Mouse (Mus musculus): Measurements from ENCODE around the gene Olfr195. TPM values are rescaled to one million over a fixed set of nuclear protein-coding genes. Genes with fewer than 3 reads are reported as not detected.
"Not testable (repeated sequence)": the region's sequence is repeated elsewhere in the genome, so short reads cannot be mapped to it uniquely, and the experiment has no call there.

Olfr195 gene
- not detected for total RNA-seq (2022)

DNA sequence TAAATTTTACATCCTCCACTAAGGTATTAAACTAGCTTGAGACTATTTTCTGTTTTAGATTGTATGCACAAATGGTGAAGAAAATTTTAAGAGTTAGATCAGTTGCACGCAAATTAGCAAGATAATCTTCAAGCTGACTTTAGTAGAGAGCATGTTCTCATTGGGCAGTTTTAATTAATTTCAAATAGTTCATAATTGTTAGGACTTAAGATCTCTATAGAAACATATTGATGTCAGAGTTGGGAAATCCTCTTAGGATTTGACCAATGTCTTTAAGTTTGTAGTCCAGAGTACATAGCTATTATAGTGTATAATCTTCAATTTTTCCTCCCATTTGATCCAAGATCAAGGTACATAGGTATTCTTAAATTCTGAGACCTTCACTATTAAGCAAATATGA, at the start of gene Olfr195:
Gene Olfr195, plus strand, starts transcription at position 301 of the 400 bp plus-strand sequence.
- DNase-seq (ENCODE audit: low spot score in 2 of 2) = no peak

DNA sequence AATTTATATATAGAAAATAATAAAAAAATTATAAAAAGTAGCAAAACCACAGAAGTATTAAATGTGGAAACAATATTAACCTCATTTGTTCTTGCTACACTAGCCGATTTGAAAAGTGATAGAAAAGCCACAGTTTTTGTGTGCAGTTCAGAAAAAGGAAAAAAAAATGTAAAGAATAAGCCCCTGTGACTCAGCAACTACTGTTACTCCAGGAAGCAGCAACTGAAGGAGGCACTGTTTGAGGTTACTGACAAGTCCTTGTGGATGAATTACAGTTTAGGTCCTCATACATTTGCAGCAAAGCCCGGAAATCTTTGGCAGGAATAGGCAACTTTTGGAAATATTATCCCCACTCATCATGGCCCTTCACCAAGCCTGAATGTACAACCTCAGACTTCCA, 41.5 kb upstream of the Olfr195 start:
- no peak for DNase-seq (ENCODE audit: low spot score in 2 of 2)

GRCm38 (mm10) chr16:59108522-59108921, 38.3 kb upstream of the Olfr195 start:
- not testable (repeated sequence) for DNase-seq (ENCODE audit: low spot score in 2 of 2)

DNA sequence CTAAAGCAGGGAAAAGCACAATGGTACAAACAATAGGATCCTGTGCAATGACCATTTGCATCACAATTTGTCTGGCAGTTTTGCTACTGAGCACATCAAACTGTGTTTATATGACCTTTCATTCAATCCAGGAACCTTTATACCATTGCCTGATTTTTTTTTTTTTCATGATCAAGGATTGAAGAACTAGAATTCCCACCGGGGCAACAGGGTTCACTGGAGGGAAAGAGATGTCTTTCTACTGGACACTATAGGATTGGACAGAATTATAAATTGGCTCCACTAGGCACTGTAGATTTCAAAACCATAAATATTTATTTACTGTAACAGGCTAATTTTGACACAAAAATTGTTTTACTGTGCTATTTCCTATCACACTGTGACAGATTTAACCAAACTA, 35.1 kb upstream of the Olfr195 start, which contains the start of gene Olfr193:
Gene Olfr193, minus strand, starts transcription at position 101 of the 400 bp plus-strand sequence.
- DNase-seq (ENCODE audit: low spot score in 2 of 2) = no peak

DNA sequence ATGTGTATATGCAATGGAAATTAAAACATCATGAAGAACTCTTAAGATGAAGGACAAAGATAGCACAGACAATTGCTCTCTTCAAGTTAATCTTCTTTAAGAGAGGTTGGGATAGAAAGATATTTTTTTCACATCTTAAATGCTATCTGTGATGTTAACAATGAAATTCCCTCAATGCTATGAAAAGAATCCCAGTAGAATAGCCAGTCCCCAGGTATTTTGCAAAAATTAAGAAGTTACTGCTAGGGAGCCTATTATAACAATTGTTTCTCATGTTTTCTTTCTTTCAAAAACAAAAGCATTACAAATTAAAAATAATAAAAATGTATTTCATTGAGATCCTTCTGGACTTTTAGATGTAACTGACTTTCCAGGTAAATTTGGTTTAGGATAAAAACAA, 25.9 kb upstream of the Olfr195 start, which contains the start of gene Olfr194:
Gene Olfr194, minus strand, starts transcription at position 101 of the 400 bp plus-strand sequence.
- DNase-seq (ENCODE audit: low spot score in 2 of 2) = no peak

GRCm38 (mm10) chr16:59130740-59131139, 16.1 kb upstream of the Olfr195 start:
- DNase-seq (ENCODE audit: low spot score in 2 of 2) = no peak

DNA sequence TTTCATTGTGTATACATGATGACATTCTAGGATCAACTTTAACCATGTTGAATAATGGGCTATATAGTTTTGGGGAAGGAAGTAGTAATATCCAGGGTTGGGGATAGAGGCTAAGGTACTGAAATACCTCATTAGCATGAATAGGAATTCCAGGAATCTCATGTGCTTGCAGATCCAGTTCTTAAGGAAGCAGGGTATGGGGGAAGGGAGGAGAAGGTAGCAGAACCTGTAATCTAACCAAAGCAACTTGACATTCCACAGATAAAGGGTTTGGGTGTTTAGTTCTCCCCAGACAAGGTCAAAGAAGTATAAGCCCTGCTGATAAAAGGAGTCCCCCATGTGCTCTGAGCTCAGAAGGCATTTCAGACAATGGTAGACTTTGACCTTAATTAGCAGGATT, 5.7 kb upstream of the Olfr195 start:
- no peak for DNase-seq (ENCODE audit: low spot score in 2 of 2)

GRCm38 (mm10) chr16:59151996-59152395, 5.2 kb downstream of the Olfr195 start:
- DNase-seq (ENCODE audit: low spot score in 2 of 2) = no peak

GRCm38 (mm10) chr16:59170354-59170753, 23.5 kb downstream of the Olfr195 start, which contains the start of gene Olfr196:
Gene Olfr196 (minus strand): TSS chr16:59170454.
- DNase-seq (ENCODE audit: low spot score in 2 of 2) = no peak

Other genes starting within 250 kb of the Olfr195 start
- not detected for gene Olfr181, start 218.3 kb upstream of the Olfr195 start, total RNA-seq (2022)
- gene Olfr180, start 217.7 kb upstream of the Olfr195 start, total RNA-seq (2022) = not detected
- not detected for gene Olfr183, start 151.7 kb upstream of the Olfr195 start, total RNA-seq (2022)
- not detected for gene Olfr186, start 116.8 kb upstream of the Olfr195 start, total RNA-seq (2022)
- gene Olfr187, start 107.3 kb upstream of the Olfr195 start, total RNA-seq (2022) = not detected
- not detected for gene Olfr190, start 69.0 kb upstream of the Olfr195 start, total RNA-seq (2022)
- not detected for gene Olfr191, start 57.2 kb upstream of the Olfr195 start, total RNA-seq (2022)
- gene Olfr193, start 35.2 kb upstream of the Olfr195 start, total RNA-seq (2022) = not detected
- gene Olfr194, start 26.0 kb upstream of the Olfr195 start, total RNA-seq (2022) = not detected
- gene Olfr196, start 23.4 kb downstream of the Olfr195 start, total RNA-seq (2022) = not detected
- gene Olfr198, start 56.5 kb downstream of the Olfr195 start, total RNA-seq (2022) = not detected
- not detected for gene Olfr199, start 72.7 kb downstream of the Olfr195 start, total RNA-seq (2022)
- gene Olfr201, start 125.6 kb downstream of the Olfr195 start, total RNA-seq (2022) = not detected
- not detected for gene Olfr202, start 139.7 kb downstream of the Olfr195 start, total RNA-seq (2022)
- gene Olfr203, start 151.8 kb downstream of the Olfr195 start, total RNA-seq (2022) = not detected
- gene Olfr204, start 171.2 kb downstream of the Olfr195 start, total RNA-seq (2022) = not detected
- gene Olfr205, start 184.1 kb downstream of the Olfr195 start, total RNA-seq (2022) = not detected
- gene Olfr206, start 202.2 kb downstream of the Olfr195 start, total RNA-seq (2022) = not detected
- not detected for gene Olfr209, start 216.9 kb downstream of the Olfr195 start, total RNA-seq (2022)

All from gastrocnemius, adult 8-10 months (tissue).